Mouse (Mus musculus): ENCODE data around the gene Panx1.

DNA sequence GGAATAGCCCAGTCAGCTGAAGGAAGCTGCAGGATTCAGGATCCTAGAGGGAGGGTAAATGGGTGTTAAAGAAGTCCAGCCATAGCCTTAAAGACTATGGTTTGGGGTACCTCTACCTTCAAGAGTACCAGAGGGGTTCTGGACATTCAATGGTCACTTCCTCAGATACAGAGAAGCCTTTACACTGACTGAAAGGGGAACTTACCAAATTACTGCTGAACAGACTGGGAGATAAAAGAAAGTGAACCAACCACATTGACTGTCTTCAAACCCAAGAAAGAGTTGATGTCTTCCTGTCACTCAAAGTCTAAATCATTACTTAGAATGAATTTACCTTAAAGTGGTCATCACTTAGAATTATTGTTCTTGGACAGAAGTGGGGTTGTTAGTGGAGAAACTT, 62.6 kb downstream of the Panx1 start:
- TF ChIP-seq CTCF (IDR thresholded peaks at IDR 0.05; ENCODE audit: low read depth), result no peak
- no peak for TF ChIP-seq EP300 (IDR thresholded peaks at IDR 0.05; ENCODE audit: low read depth)
